Mouse (Mus musculus): ENCODE measurements around the gene Smtn.

DNA sequence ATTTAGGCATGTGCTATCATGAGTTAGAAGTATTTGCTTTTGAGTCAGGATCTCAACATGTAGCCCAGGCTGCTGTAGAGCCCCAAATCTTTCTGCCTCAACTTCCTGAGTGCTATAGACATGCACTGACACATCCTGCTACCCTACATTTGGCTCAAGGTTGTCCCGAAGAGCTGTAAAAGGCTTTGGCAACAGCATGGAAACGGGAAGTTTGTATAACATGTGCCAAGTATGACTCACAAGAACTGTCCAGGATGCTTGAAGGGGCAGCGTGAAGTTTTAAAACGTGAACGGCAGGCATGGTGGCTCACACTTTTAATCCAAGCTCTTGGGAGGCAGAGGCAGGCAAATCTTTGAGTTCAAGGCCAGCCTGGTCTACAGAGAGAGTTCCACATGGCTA lies 19.8 kb upstream of the Smtn start:
- TF ChIP-seq CTCF (conservative IDR thresholded peaks at IDR 0.05; ENCODE audit: insufficient read depth, insufficient read length, low read depth, low read length) (no peak), POLR2A (IDR thresholded peaks at IDR 0.05; ENCODE audit: low read depth, low read length) (no peak)

Measured in kidney, adult 2 months (tissue).